Mouse (Mus musculus) ES-E14 (cell line): Measurements from ENCODE around the gene Abhd12. TPM values are rescaled to one million over a fixed set of nuclear protein-coding genes. Genes with fewer than 3 reads are reported as not detected.

Experiments used
- DNase-seq: peaks from one replicate; pipeline ENCODE4 v3.0.0-alpha.2; 2013; ENCODE audit warnings: low read depth, low spot score
- H3K27ac ChIP-seq: 2 replicates; pipeline ENCODE4 v1.5.1; 2012; ENCODE audit warnings: low read depth, mild to moderate bottlenecking, low read length, moderate library complexity, mixed read lengths; ENCODE audit not compliant: poor library complexity, insufficient read depth, severe bottlenecking
- H3K36me3 ChIP-seq: 2 replicates; pipeline ENCODE4 v1.6.1; 2012; ENCODE audit warnings: mild to moderate bottlenecking, low read length, moderate library complexity, mixed read lengths; ENCODE audit not compliant: control insufficient read depth, poor library complexity, insufficient read depth, severe bottlenecking
- H3K4me1 ChIP-seq, 2 experiments: fragments of 150-350 bp in 1 of 2; sonication (generic) in 1 of 2; 2 replicates each; pipeline ENCODE4 v1.6.1; 2012; ENCODE audit warnings: low read length in 2 of 2, mild to moderate bottlenecking in 1 of 2, mixed read lengths in 1 of 2; ENCODE audit not compliant: control insufficient read depth in 2 of 2, insufficient read depth in 2 of 2, poor library complexity in 1 of 2
- H3K4me3 ChIP-seq, 2 experiments: fragments of 150-350 bp in 1 of 2; sonication (generic) in 1 of 2; 2 replicates each; pipeline ENCODE4 v1.5.1; 2012; ENCODE audit warnings: low read length in 2 of 2, low read depth in 1 of 2, mild to moderate bottlenecking in 1 of 2, mixed read lengths in 1 of 2; ENCODE audit not compliant: insufficient read depth in 1 of 2, poor library complexity in 1 of 2, severe bottlenecking in 1 of 2
- H3K9ac ChIP-seq: 2 replicates; pipeline ENCODE4 v1.6.1; 2012; ENCODE audit warnings: low read depth, mild to moderate bottlenecking, low read length, mixed read lengths; ENCODE audit not compliant: poor library complexity, insufficient read depth, severe bottlenecking
- H3K9me3 ChIP-seq: fragments of 150-350 bp; sonication (generic); 2 replicates; pipeline ENCODE4 v1.6.1; 2012; ENCODE audit warnings: low read depth, mild to moderate bottlenecking, low read length; ENCODE audit not compliant: control insufficient read depth, insufficient read depth
- CHD2 ChIP-seq: IDR thresholded peaks from 2 replicates; pipeline ENCODE4 v1.6.1; 2014; ENCODE audit warnings: mild to moderate bottlenecking, low read depth, low read length, inconsistent platforms
- HCFC1 ChIP-seq: IDR thresholded peaks from 2 replicates; pipeline ENCODE4 v1.6.1; 2012; ENCODE audit warnings: low read length, inconsistent platforms, borderline replicate concordance; ENCODE audit not compliant: insufficient read depth
- MAFK ChIP-seq: IDR thresholded peaks from 2 replicates; pipeline ENCODE4 v1.6.1; 2014; ENCODE audit warnings: mild to moderate bottlenecking, low read depth, low read length, inconsistent platforms; ENCODE audit not compliant: insufficient read depth
- ZC3H11A ChIP-seq: IDR thresholded peaks from 2 replicates; pipeline ENCODE4 v1.6.1; 2012; ENCODE audit warnings: low read depth, mild to moderate bottlenecking, inconsistent platforms, low read length, borderline replicate concordance
- ZNF384 ChIP-seq: IDR thresholded peaks from 2 replicates; pipeline ENCODE4 v1.6.1; 2012; ENCODE audit warnings: low read depth, low read length, inconsistent platforms
- in situ Hi-C, 2 experiments: fragments of 600-800 bp; cut with MboI; formaldehyde crosslinking; loops; one replicate each; pipeline ENCODE4 v1.15.1; 2025; ENCODE audit warnings: low sequenced_read_pairs in 2 of 2, inconsistent platforms in 1 of 2; ENCODE audit not compliant: unreplicated experiment in 2 of 2
- total RNA-seq: library from RNA; depleted of rRNA; stranded (reverse); fragments of 300-350 nt; gene quantifications from 2 replicates; pipeline ENCODE4 v1.2.3, GENCODE M21; 2012

Gene Abhd12
- total RNA-seq, 1 experiment = 59.4 TPM

DNA sequence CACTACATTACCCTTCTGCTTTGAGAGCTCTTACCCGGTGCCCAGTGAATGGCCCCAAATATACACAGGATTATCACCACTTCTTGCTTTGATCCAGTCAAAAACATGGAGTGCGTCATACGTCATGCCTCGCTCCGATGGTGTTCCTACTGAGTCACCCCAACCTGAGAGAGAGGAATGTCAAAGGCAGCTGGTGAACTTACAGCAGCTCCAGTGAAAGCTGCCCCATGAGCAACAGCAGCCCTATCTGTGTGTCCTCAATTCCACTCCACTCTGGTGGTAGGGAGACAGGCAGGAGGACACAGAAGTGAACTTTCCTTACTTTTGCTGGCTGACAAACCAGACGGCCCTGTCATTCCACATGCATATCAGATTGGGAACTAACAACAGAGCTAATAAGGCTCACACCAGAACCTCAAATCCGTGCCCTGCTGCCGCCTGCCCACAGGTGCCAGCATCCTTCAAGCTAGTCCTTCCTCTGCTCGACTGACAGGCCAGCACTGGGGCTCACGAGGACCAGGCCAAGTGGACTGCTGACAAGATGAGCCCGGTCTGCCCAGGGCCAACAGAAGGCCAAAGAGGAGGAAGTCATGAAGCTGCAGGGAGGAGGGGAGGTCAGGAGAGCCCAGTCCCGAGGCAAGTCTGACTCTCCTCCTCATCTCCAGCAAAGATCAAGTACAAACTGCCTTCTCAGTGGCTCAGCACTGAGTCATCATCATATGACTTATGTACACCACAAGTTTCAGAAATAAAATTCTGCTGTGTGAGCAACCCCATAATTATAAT lies 64.7 kb downstream of the Abhd12 start:
- TF ChIP-seq CHD2 (no peak), ZNF384 (no peak), MAFK (no peak), HCFC1 (no peak), ZC3H11A (no peak)
- in situ Hi-C loops = no loop called here
- Histone ChIP-seq H3K27ac (no peak overlapping the region), H3K36me3 (peaks cover 14% of the 10 kb centered on the region; the same call in 1 of the 2 replicates), H3K9ac (no peak overlapping the region), H3K9me3 (no peaks in the 10 kb centered on the region), H3K4me3 (no peak overlapping the region), H3K4me1 (peaks cover 8 to 13% of the 10 kb centered on the region in 2 experiments)
- DNase-seq = no peak

DNA sequence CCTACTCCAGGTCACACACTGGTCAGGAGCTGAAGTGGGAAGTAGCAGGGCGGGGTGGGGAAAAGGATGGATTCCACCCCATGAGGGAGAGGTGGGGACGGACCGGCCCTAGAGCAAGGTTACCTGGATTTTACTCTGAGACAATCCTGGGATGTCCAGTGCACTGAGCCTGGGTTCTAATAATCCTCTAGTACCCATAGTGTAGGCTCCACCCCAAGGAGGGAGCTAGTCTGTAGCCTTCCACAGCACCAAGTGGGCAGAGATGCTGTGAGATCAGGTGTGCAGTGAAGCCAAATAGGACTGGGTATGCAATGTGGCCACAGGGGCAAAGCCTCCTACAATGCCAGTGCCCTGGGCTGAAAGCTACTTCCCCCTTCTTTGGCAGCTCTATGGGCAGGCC lies 66.8 kb downstream of the Abhd12 start:
- in situ Hi-C loops = no loop called here
- peaks cover 17% of the 10 kb centered on the region; the same call in 1 of the 2 replicates for H3K36me3 ChIP-seq
- TF ChIP-seq HCFC1 = no peak
- TF ChIP-seq MAFK = no peak
- no peak for TF ChIP-seq ZNF384
- TF ChIP-seq ZC3H11A = no peak
- TF ChIP-seq CHD2 = no peak

DNA sequence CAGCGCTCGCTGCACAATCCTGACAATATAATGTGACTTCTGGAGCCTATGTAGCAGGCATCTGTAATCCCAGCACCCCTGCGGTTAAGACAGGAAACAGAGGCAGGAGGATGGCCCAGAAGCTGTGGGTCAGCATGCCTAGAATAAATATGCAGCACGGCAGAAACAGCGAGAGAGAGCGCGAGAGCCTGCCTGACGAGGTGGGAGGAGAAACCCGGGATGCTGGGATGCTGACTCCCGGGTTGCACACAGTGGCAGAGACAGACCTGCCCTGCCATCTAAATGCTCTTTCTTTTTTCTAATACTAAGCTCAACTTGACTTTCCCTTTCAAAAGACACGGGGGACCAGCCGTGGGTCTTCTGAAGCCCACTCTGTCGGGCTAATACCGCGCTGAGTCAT lies 67.6 kb downstream of the Abhd12 start:
- in situ Hi-C loops = no loop called here
- H3K36me3 ChIP-seq = peaks cover 18% of the 10 kb centered on the region; the same call in 1 of the 2 replicates
- no peak overlapping the region for H3K4me3 ChIP-seq

More for the DNA sequence above, 66.8 kb downstream of the Abhd12 start:
- Histone ChIP-seq H3K27ac (peak overlapping the region; percentile 24; the same call in 1 of the 2 replicates), H3K9me3 (no peaks in the 10 kb centered on the region), H3K4me1 (peaks cover 8 to 13% of the 10 kb centered on the region in 2 experiments), H3K4me3 (no peak overlapping the region), H3K9ac (no peak overlapping the region)
- no peak for DNase-seq

DNA sequence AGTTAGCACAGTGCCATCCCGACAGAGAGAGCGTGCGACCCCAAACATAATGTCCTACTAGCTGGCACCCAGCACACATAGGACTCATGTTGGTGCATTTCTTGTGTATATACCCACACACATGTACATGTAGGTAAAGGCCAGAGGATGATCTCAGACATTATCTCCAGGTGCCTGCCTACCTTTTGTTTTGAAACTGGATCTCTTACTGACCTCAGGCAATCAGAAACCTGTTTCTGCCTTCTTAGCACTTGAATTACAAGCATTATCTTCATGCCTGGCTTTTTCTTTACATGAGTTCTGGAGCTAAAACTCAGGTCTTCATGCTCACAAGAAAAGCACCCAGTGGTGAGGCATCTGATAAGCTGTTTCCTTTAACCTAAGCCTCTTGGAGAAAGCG lies 68.6 kb downstream of the Abhd12 start:
- in situ Hi-C loops = no loop called here
- TF ChIP-seq CHD2 (no peak), ZNF384 (no peak), MAFK (no peak), HCFC1 (no peak), ZC3H11A (no peak)
- H3K36me3 ChIP-seq = peaks cover 20% of the 10 kb centered on the region; the same call in 1 of the 2 replicates
- H3K4me3 ChIP-seq = no peak overlapping the region
- no peak overlapping the region for H3K27ac ChIP-seq
- H3K9me3 ChIP-seq = no peaks in the 10 kb centered on the region
- H3K4me1 ChIP-seq = peaks cover 8 to 13% of the 10 kb centered on the region in 2 experiments
- DNase-seq = no peak
- H3K9ac ChIP-seq = no peak overlapping the region

More for the DNA sequence above, 67.6 kb downstream of the Abhd12 start:
- no peaks in the 10 kb centered on the region for H3K9me3 ChIP-seq
- TF ChIP-seq ZC3H11A (no peak), HCFC1 (no peak)
- no peak overlapping the region for H3K9ac ChIP-seq
- H3K27ac ChIP-seq = peak overlapping the region; percentile 7; the same call in 1 of the 2 replicates
- H3K4me1 ChIP-seq = peaks cover 8 to 13% of the 10 kb centered on the region in 2 experiments
- DNase-seq = peak; percentile 19
